21 mouse cellular contexts compared by ENCODE assay signal in genomic region chr10:93633971-93634370, GRCm38 (mm10). TPM values are rescaled to one million over a fixed set of nuclear protein-coding genes. Genes with fewer than 3 reads are reported as not detected.
DNase-seq lines count a peak whose midpoint lies in the region; ATAC-seq and TF ChIP-seq lines count a peak whose summit lies in the region.
"Had no signal": no experiment of that assay in that cellular context is flagged by ENCODE, and none has a peak within 500 bp of the region (broad histone marks: within the 10 kb centered on the region; RNA-seq: fewer than 3 reads in every experiment).

No protein-coding gene starts in this region.

- H3K9me3 ChIP-seq in midbrain, embryonic 11.5 days (ENCODE audit: control insufficient read depth, low read length), result no peaks in the 10 kb centered on the region
- no peaks in the 10 kb centered on the region for H3K9me3 ChIP-seq in midbrain, postnatal 0 days (ENCODE audit: low read length)
- H3K9me3 ChIP-seq: G1E had no signal

- H3K4me1 ChIP-seq in midbrain, embryonic 11.5 days (ENCODE audit: control insufficient read depth, insufficient read depth, low read length), result no peaks in the 10 kb centered on the region
- H3K4me1 ChIP-seq in midbrain, postnatal 0 days (ENCODE audit: insufficient read depth, low read length), result no peaks in the 10 kb centered on the region

- 93% methylated on average over 2 of the region's 2 CpGs for WGBS in midbrain, embryonic 11.5 days
- WGBS in midbrain, postnatal 0 days, result 93% methylated on average over 2 of the region's 2 CpGs

- H3K27me3 ChIP-seq in midbrain, embryonic 11.5 days (ENCODE audit: control insufficient read depth, insufficient read depth, low read length), result no peaks in the 10 kb centered on the region
- no peaks in the 10 kb centered on the region for H3K27me3 ChIP-seq in midbrain, postnatal 0 days (ENCODE audit: insufficient read depth, low read length)
- H3K27me3 ChIP-seq: Patski had no signal

- no peak overlapping the region for H3K4me2 ChIP-seq in midbrain, embryonic 11.5 days
- H3K4me2 ChIP-seq in midbrain, postnatal 0 days (ENCODE audit: low read depth, low read length, poor library complexity, severe bottlenecking), result no peak overlapping the region

- no peak overlapping the region for H3K4me3 ChIP-seq in midbrain, embryonic 11.5 days (ENCODE audit: low read depth, low read length)
- H3K4me3 ChIP-seq in midbrain, postnatal 0 days (ENCODE audit: low read depth, low read length), result no peak overlapping the region

- H3K27ac ChIP-seq in midbrain, embryonic 11.5 days (ENCODE audit: low read depth, low read length), result no peak overlapping the region
- H3K27ac ChIP-seq in midbrain, postnatal 0 days (ENCODE audit: low read depth, low read length), result no peak overlapping the region

- H3K36me3 ChIP-seq in midbrain, embryonic 11.5 days (ENCODE audit: control insufficient read depth, insufficient read depth, low read length), result no peaks in the 10 kb centered on the region
- H3K36me3 ChIP-seq in midbrain, postnatal 0 days (ENCODE audit: insufficient read depth, low read length), result no peaks in the 10 kb centered on the region
- H3K36me3 ChIP-seq: G1E had no signal

- TF ChIP-seq CTCF in midbrain, postnatal 0 days (IDR thresholded peaks at IDR 0.05), result no peak

- ATAC-seq in cerebellum, adult (ENCODE audit: insufficient number of reproducible peaks, low FRiP score, low TSS enrichment), result no peak
- no peak for ATAC-seq in midbrain, embryonic 11.5 days (ENCODE audit: low FRiP score)
- ATAC-seq in midbrain, postnatal 0 days (ENCODE audit: low FRiP score), result no peak
- ATAC-seq: activated CD4-positive, CD25-positive, alpha-beta regulatory T cell, adult 4 months; CD4-positive, CD25-positive, alpha-beta regulatory T cell, adult 4 months; Patski had no signal

- no peak overlapping the region for H3K9ac ChIP-seq in midbrain, embryonic 11.5 days (ENCODE audit: low read length)
- H3K9ac ChIP-seq in midbrain, postnatal 0 days (replicated peaks; ENCODE audit: low read length, poor library complexity, severe bottlenecking), result no peak overlapping the region

- peak; percentile 44 to 66 for DNase-seq in cerebellum, postnatal 10 days
- peak; percentile 12 for DNase-seq in midbrain, embryonic 11.5 days (ENCODE audit: low spot score, missing footprints)
- DNase-seq in midbrain, postnatal 0 days (ENCODE audit: low spot score), result no peak
- peak; percentile 0 for DNase-seq in retina, embryonic 14.5 days (ENCODE audit: low spot score)
- no peak for DNase-seq in retina, postnatal 1 day
- peak; percentile 0 for DNase-seq in ZHBTc4 (ENCODE audit: low read depth, low spot score)
- DNase-seq in left cerebral cortex, adult 9 months (ENCODE audit: low spot score in 2 of 2), result no peak
- DNase-seq: adrenal gland, adult 2 months; adrenal gland, adult 8-10 months; adrenal gland, postnatal 10 days; adrenal gland, postnatal 14 days; adrenal gland, postnatal 25 days; adrenal gland, postnatal 36 days; B cell, adult 2 months had no signal

RNA-seq across cellular contexts. Expression of gene Ntn4, which starts 6.5 kb away (rescaled TPM):
- polyA plus RNA-seq in midbrain, embryonic 11.5 days (2014; fragmentation: Nextera tagmentation; extraction: Ambion mirVana), result 1.8 and 2.6 TPM in 2 replicates
- total RNA-seq in midbrain, postnatal 0 days (2014; rRNA removed), result 4.6 and 5.2 TPM in 2 replicates
- 0.50 and 0.64 TPM in 2 replicates for polyA plus RNA-seq in midbrain, postnatal 0 days (2015; fragmentation: Nextera tagmentation; extraction: Ambion mirVana)
- total RNA-seq: CH12.LX, MEL had no signal
- polyA plus RNA-seq: G1E had no signal

RNA-seq across cellular contexts. Expression of gene Snrpf, which starts 44.5 kb away (rescaled TPM):
- 145 and 150 TPM in 2 replicates for polyA plus RNA-seq in midbrain, embryonic 11.5 days (2014; fragmentation: Nextera tagmentation; extraction: Ambion mirVana)
- total RNA-seq in midbrain, postnatal 0 days (2014; rRNA removed), result 22.2 and 34.8 TPM in 2 replicates
- polyA plus RNA-seq in midbrain, postnatal 0 days (2015; fragmentation: Nextera tagmentation; extraction: Ambion mirVana), result 50.5 and 50.7 TPM in 2 replicates

Comparison
In these comparisons a context has a peak if more than half of its experiments do, and no peak if none do; other contexts are left out.
1. DNase-seq: peak in cerebellum, postnatal 10 days (2 of 2), midbrain, embryonic 11.5 days (single experiment), retina, embryonic 14.5 days (single experiment) and ZHBTc4 (single experiment); none in midbrain, postnatal 0 days (single experiment), retina, postnatal 1 day (single experiment) and left cerebral cortex, adult 9 months (0 of 2).